Comparison of ENCODE assay signal across 22 mouse cellular contexts in genomic region chr17:80719309-80719708, GRCm38 (mm10). TPM values are rescaled to one million over a fixed set of nuclear protein-coding genes. Genes with fewer than 3 reads are reported as not detected.
A peak's percentile ranks its signal among the peaks of the same experiment; 100 is the strongest.
DNase-seq lines count a peak whose midpoint lies in the region; ATAC-seq and TF ChIP-seq lines count a peak whose summit lies in the region.
"Had no signal": no experiment of that assay in that cellular context is flagged by ENCODE, and none has a peak within 500 bp of the region (broad histone marks: within the 10 kb centered on the region; RNA-seq: fewer than 3 reads in every experiment).

No protein-coding gene starts in this region.

- no peaks in the 10 kb centered on the region for H3K9me3 ChIP-seq in heart, postnatal 0 days (replicated peaks; ENCODE audit: control insufficient read depth, low read length)
- no peaks in the 10 kb centered on the region for H3K9me3 ChIP-seq in CH12.LX (replicated peaks; ENCODE audit: low read length)
- H3K9me3 ChIP-seq: embryonic facial prominence, embryonic 15.5 days; forebrain, embryonic 15.5 days; hindbrain, embryonic 12.5 days had no signal

- in situ Hi-C loops in CH12.LX (cut with MboI; ENCODE audit: low pct_ligation_motif_present, low pct_unique_long_range_greater_than_20kb, low sequenced_read_pairs), result no loop called here

- ATAC-seq in heart, postnatal 0 days (ENCODE audit: insufficient read depth, low read depth), result no peak
- peak; percentile 70 for ATAC-seq in megakaryocyte progenitor cell, adult 5-6 weeks (replicated peaks; ENCODE audit: poor library complexity)
- ATAC-seq: CD4-positive, CD25-positive, alpha-beta regulatory T cell, adult 4 months; forebrain, embryonic 15.5 days; hindbrain, embryonic 16.5 days; inflammation-experienced regulatory T-cells, adult 6 months; intestine, postnatal 0 days had no signal

- H3K9ac ChIP-seq in heart, postnatal 0 days (replicated peaks; ENCODE audit: low read depth, low read length), result no peak overlapping the region
- no peak overlapping the region for H3K9ac ChIP-seq in CH12.LX (ENCODE audit: insufficient read depth, low read depth)
- H3K9ac ChIP-seq: embryonic facial prominence, embryonic 15.5 days; forebrain, embryonic 15.5 days; hindbrain, embryonic 12.5 days had no signal

- no peak for TF ChIP-seq CTCF in heart, postnatal 0 days (IDR thresholded peaks at IDR 0.05; ENCODE audit: low read depth)
- no peak for TF ChIP-seq CTCF in CH12.LX (conservative IDR thresholded peaks at IDR 0.05 in 1 of 2, IDR thresholded peaks at IDR 0.05 in 1 of 2; ENCODE audit: low read depth in 2 of 2, low read length in 2 of 2)

- no peak for TF ChIP-seq RAD21 in CH12.LX (IDR thresholded peaks at IDR 0.05; ENCODE audit: low read depth, low read length)

- no peaks in the 10 kb centered on the region for H3K79me2 ChIP-seq in CH12.LX (replicated peaks; ENCODE audit: control insufficient read depth, extremely low read depth, insufficient read depth, poor library complexity, severe bottlenecking)

- TF ChIP-seq EP300 in heart, postnatal 0 days (IDR thresholded peaks at IDR 0.05; ENCODE audit: low read depth), result no peak
- TF ChIP-seq EP300 in CH12.LX (IDR thresholded peaks at IDR 0.05; ENCODE audit: low read length), result peak; percentile 46; the same call in 1 of the 2 replicates

- dilution Hi-C loops in CH12.LX (cut with MboI; ENCODE audit: extremely low pct_ligation_motif_present, extremely low pct_unique_long_range_greater_than_20kb, low sequenced_read_pairs), result no loop called here

- WGBS in heart, postnatal 0 days, result 90% methylated on average over 5 of the region's 5 CpGs

- H3K4me1 ChIP-seq in heart, postnatal 0 days (ENCODE audit: control insufficient read depth, insufficient read depth), result peaks cover 22% of the 10 kb centered on the region
- H3K4me1 ChIP-seq in CH12.LX (ENCODE audit: control insufficient read depth in 1 of 2, insufficient read depth in 2 of 2), result peaks cover 0 to 24% of the 10 kb centered on the region in 2 experiments; a peak in 2 of 4 replicates
- peaks cover 45% of the 10 kb centered on the region for H3K4me1 ChIP-seq in brown adipose tissue, adult 24 weeks (ENCODE audit: control insufficient read depth, insufficient read depth, insufficient read length, low read length)

- intact Hi-C loops in heart, postnatal 14 days (cut with DNase I), result no loop called here

- no peak overlapping the region for H3K4me2 ChIP-seq in heart, postnatal 0 days (ENCODE audit: low read depth, low read length)
- no peak overlapping the region for H3K4me2 ChIP-seq in CH12.LX (ENCODE audit: insufficient read depth, low read depth, poor library complexity, severe bottlenecking)
- H3K4me2 ChIP-seq: embryonic facial prominence, embryonic 15.5 days; forebrain, embryonic 15.5 days; hindbrain, embryonic 12.5 days had no signal

- TF ChIP-seq POLR2A in CH12.LX (IDR thresholded peaks at IDR 0.05; ENCODE audit: low read depth, low read length), result no peak

- no peaks in the 10 kb centered on the region for H3K27me3 ChIP-seq in heart, postnatal 0 days (ENCODE audit: control insufficient read depth, insufficient read depth, low read length)
- H3K27me3 ChIP-seq in CH12.LX (replicated peaks), result no peaks in the 10 kb centered on the region
- H3K27me3 ChIP-seq: embryonic facial prominence, embryonic 15.5 days; forebrain, embryonic 15.5 days; hindbrain, embryonic 12.5 days had no signal

- peak overlapping the region; percentile 62 for H3K27ac ChIP-seq in heart, postnatal 0 days (ENCODE audit: low read depth)
- H3K27ac ChIP-seq in CH12.LX (ENCODE audit: insufficient read depth, low read depth), result no peak overlapping the region
- peak overlapping the region; percentile 89 for H3K27ac ChIP-seq in brown adipose tissue, adult 24 weeks (replicated peaks; ENCODE audit: low read depth, low read length)
- H3K27ac ChIP-seq: embryonic facial prominence, embryonic 15.5 days; forebrain, embryonic 15.5 days; hindbrain, embryonic 12.5 days had no signal

- DNase-seq in heart, postnatal 0 days (ENCODE audit: low spot score), result no peak
- DNase-seq in heart, postnatal 14 days, result no peak
- DNase-seq in CH12.LX (ENCODE audit: extremely low read depth), result no peak
- DNase-seq in thymus, postnatal 14 days, result no peak
- no peak for DNase-seq in lung, postnatal 25 days (ENCODE audit: low spot score)
- DNase-seq: adrenal gland, postnatal 14 days; B cell, adult 2 months; cerebellum, adult 2 months; cerebellum, postnatal 10 days; embryo, embryonic 11 days; gastrocnemius, postnatal 14 days; heart, postnatal 4 days had no signal

- no peak overlapping the region for H3K4me3 ChIP-seq in heart, postnatal 0 days (ENCODE audit: low read depth, low read length)
- no peak overlapping the region for H3K4me3 ChIP-seq in CH12.LX (replicated peaks in 1 of 3; ENCODE audit: low read depth in 2 of 3, low read length in 2 of 3, poor library complexity in 1 of 3)
- H3K4me3 ChIP-seq in brown adipose tissue, adult 24 weeks (ENCODE audit: insufficient read depth, low read depth, low read length), result no peak overlapping the region
- H3K4me3 ChIP-seq: embryonic facial prominence, embryonic 15.5 days; erythroblast, embryonic 14.5 days; forebrain, embryonic 15.5 days; hindbrain, embryonic 12.5 days had no signal

- no peaks in the 10 kb centered on the region for H3K36me3 ChIP-seq in heart, postnatal 0 days (replicated peaks; ENCODE audit: control insufficient read depth, insufficient read depth, low read length)
- H3K36me3 ChIP-seq in CH12.LX (replicated peaks in 1 of 2; ENCODE audit: control insufficient read depth in 1 of 2, insufficient read depth in 1 of 2, low read length in 1 of 2), result peaks cover 0 to 7% of the 10 kb centered on the region in 2 experiments
- H3K36me3 ChIP-seq: embryonic facial prominence, embryonic 15.5 days; forebrain, embryonic 15.5 days; hindbrain, embryonic 12.5 days had no signal

TF ChIP-seq in CH12.LX, 34 proteins besides CTCF, POLR2A, EP300 and RAD21:
- TF ChIP-seq ZKSCAN1 (IDR thresholded peaks at IDR 0.05; ENCODE audit: borderline replicate concordance, low read depth, low read length), result no peak
- no peak for TF ChIP-seq USF2 (conservative IDR thresholded peaks at IDR 0.05; ENCODE audit: low read depth, low read length)
- peak; percentile 75 for TF ChIP-seq IRF4 (IDR thresholded peaks at IDR 0.05; ENCODE audit: low read depth, low read length)
- no peak for TF ChIP-seq MYC (IDR thresholded peaks at IDR 0.05; ENCODE audit: low read depth, low read length)
- TF ChIP-seq RCOR1 (conservative IDR thresholded peaks at IDR 0.05; ENCODE audit: low read depth, low read length), result no peak

RNA-seq across cellular contexts. Expression of gene Map4k3, which starts 9.0 kb away (rescaled TPM):
- 38.0 and 44.4 TPM in 2 replicates for total RNA-seq in heart, postnatal 0 days (2014; rRNA removed; ENCODE audit: low replicate concordance)
- 14.2 and 16.7 TPM in 2 replicates for polyA plus RNA-seq in heart, postnatal 0 days (2015; fragmentation: Nextera tagmentation; extraction: Ambion mirVana)
- 10 to 100 TPM; 30.0 to 34.6 TPM for total RNA-seq in heart, postnatal 14 days (2021)
- total RNA-seq in CH12.LX (2012; rRNA removed) (2.4 and 2.7 TPM in 2 replicates), CH12.LX (2014; rRNA removed) (4.3 and 4.4 TPM in 2 replicates)
- 3.2 and 3.4 TPM in 2 replicates for polyA plus RNA-seq in CH12.LX (2012; ENCODE audit: insufficient read length, low read depth)
- polyA plus RNA-seq in brown adipose tissue, adult 24 weeks (2012; ENCODE audit: insufficient read depth, insufficient read length, missing spikeins), result 16.6 and 16.9 TPM in 2 replicates
- 8.4 and 10.0 TPM in 2 replicates for total RNA-seq in megakaryocyte progenitor cell, adult 5-6 weeks (2015)
- 8.0 and 8.7 TPM in 2 replicates for total RNA-seq in megakaryocyte progenitor cell, adult 5-6 weeks (2017)
- polyA plus RNA-seq: erythroblast, embryonic 14.5 days had no signal
